Mouse (Mus musculus) Muller cell, postnatal 12 days (primary cell): ENCODE measurements around the gene Lmntd1.

Source experiments
- DNase-seq: peaks from one replicate; pipeline ENCODE4 v3.0.0-alpha.2; 2015; ENCODE audit errors: inconsistent ontology term

Gene Lmntd1

GRCm38 (mm10) chr6:145604648-145605047, 9.5 kb downstream of the Lmntd1 start:
- no peak for DNase-seq

- DNase-seq: no peak
Measured at GRCm38 (mm10) chr6:145604126-145604525, 10.0 kb downstream of the Lmntd1 start.

GRCm38 (mm10) chr6:145598794-145599555, 15.1 kb downstream of the Lmntd1 start:
- DNase-seq: no peak

- DNase-seq: no peak
Measured at GRCm38 (mm10) chr6:145595905-145596304, 18.2 kb downstream of the Lmntd1 start.

- DNase-seq: no peak
Measured at GRCm38 (mm10) chr6:145593991-145594390, 20.1 kb downstream of the Lmntd1 start.

- no peak for DNase-seq
Measured at GRCm38 (mm10) chr6:145592531-145592998, 21.6 kb downstream of the Lmntd1 start.

- DNase-seq: no peak
Measured at GRCm38 (mm10) chr6:145592036-145592435, 22.1 kb downstream of the Lmntd1 start.

GRCm38 (mm10) chr6:145591578-145591977, 22.5 kb downstream of the Lmntd1 start:
- DNase-seq: no peak

- no peak for DNase-seq
Measured at GRCm38 (mm10) chr6:145590501-145591293, 23.4 kb downstream of the Lmntd1 start.

- DNase-seq: no peak
Measured at GRCm38 (mm10) chr6:145585052-145585973, 28.8 kb downstream of the Lmntd1 start.

GRCm38 (mm10) chr6:145581366-145582170, 32.6 kb downstream of the Lmntd1 start:
- peak; percentile 42 for DNase-seq

GRCm38 (mm10) chr6:145579761-145580160, 34.4 kb downstream of the Lmntd1 start:
- no peak for DNase-seq

- no peak for DNase-seq
Measured at GRCm38 (mm10) chr6:145578457-145579185, 35.5 kb downstream of the Lmntd1 start.

GRCm38 (mm10) chr6:145576762-145577161, 37.4 kb downstream of the Lmntd1 start:
- no peak for DNase-seq

GRCm38 (mm10) chr6:145573250-145574013, 40.7 kb downstream of the Lmntd1 start:
- no peak for DNase-seq

- DNase-seq: no peak
Measured at GRCm38 (mm10) chr6:145568701-145569100, 45.4 kb downstream of the Lmntd1 start.

- DNase-seq: no peak
Measured at GRCm38 (mm10) chr6:145567832-145568231, 46.3 kb downstream of the Lmntd1 start.

- DNase-seq: no peak
Measured at GRCm38 (mm10) chr6:145567296-145567695, 46.8 kb downstream of the Lmntd1 start.

GRCm38 (mm10) chr6:145565663-145566062, 48.5 kb downstream of the Lmntd1 start:
- no peak for DNase-seq
